Mouse (Mus musculus): ENCODE measurements around the gene Dck.
"Not testable (repeated sequence)": the region's sequence is repeated elsewhere in the genome, so short reads cannot be mapped to it uniquely, and the experiment has no call there.

Gene Dck

GRCm38 (mm10) chr5:88764987-88765481, at the start of gene Dck:
TSS of gene Dck (plus strand) at chr5:88764996.
- DNase-seq (ENCODE audit: low spot score in 2 of 2), result peak; percentile 89 to 93

GRCm38 (mm10) chr5:88716983-88717382, 47.8 kb upstream of the Dck start:
- DNase-seq (ENCODE audit: low spot score in 2 of 2), result no peak

- DNase-seq (ENCODE audit: low spot score in 2 of 2), result peak; percentile 95
Observed at GRCm38 (mm10) chr5:88720116-88721002, 44.4 kb upstream of the Dck start, which contains the start of gene Mob1b. TSS of gene Mob1b (plus strand) at chr5:88720855.

- DNase-seq (ENCODE audit: low spot score in 2 of 2), result no peak
Observed at GRCm38 (mm10) chr5:88721003-88721475, 43.8 kb upstream of the Dck start.

GRCm38 (mm10) chr5:88721565-88722212, 43.1 kb upstream of the Dck start:
- no peak for DNase-seq (ENCODE audit: low spot score in 2 of 2)

- DNase-seq (ENCODE audit: low spot score in 2 of 2), result peak in 1 of 2 experiments; percentile 15
Observed at GRCm38 (mm10) chr5:88722213-88722600, 42.6 kb upstream of the Dck start.

- no peak for DNase-seq (ENCODE audit: low spot score in 2 of 2)
Observed at GRCm38 (mm10) chr5:88724030-88724429, 40.8 kb upstream of the Dck start.

GRCm38 (mm10) chr5:88727593-88728144, 37.1 kb upstream of the Dck start:
- no peak for DNase-seq (ENCODE audit: low spot score in 2 of 2)

GRCm38 (mm10) chr5:88734786-88735185, 30.0 kb upstream of the Dck start:
- DNase-seq (ENCODE audit: low spot score in 2 of 2), result no peak

GRCm38 (mm10) chr5:88741065-88741464, 23.7 kb upstream of the Dck start:
- DNase-seq (ENCODE audit: low spot score in 2 of 2), result not testable (repeated sequence)

GRCm38 (mm10) chr5:88747774-88748173, 17.0 kb upstream of the Dck start:
- no peak for DNase-seq (ENCODE audit: low spot score in 2 of 2)

GRCm38 (mm10) chr5:88753199-88753598, 11.6 kb upstream of the Dck start:
- DNase-seq (ENCODE audit: low spot score in 2 of 2), result no peak

GRCm38 (mm10) chr5:88762611-88763010, 2.2 kb upstream of the Dck start:
- no peak for DNase-seq (ENCODE audit: low spot score in 2 of 2)

GRCm38 (mm10) chr5:88764430-88764986, 288 bp upstream of the Dck start:
- no peak for DNase-seq (ENCODE audit: low spot score in 2 of 2)

GRCm38 (mm10) chr5:88765587-88765986, 791 bp downstream of the Dck start:
- DNase-seq (ENCODE audit: low spot score in 2 of 2), result no peak

GRCm38 (mm10) chr5:88766121-88766520, 1.3 kb downstream of the Dck start:
- DNase-seq (ENCODE audit: low spot score in 2 of 2), result no peak

- DNase-seq (ENCODE audit: low spot score in 2 of 2), result no peak
Observed at GRCm38 (mm10) chr5:88766863-88767262, 2.1 kb downstream of the Dck start.

GRCm38 (mm10) chr5:88768201-88768600, 3.4 kb downstream of the Dck start:
- no peak for DNase-seq (ENCODE audit: low spot score in 2 of 2)

- no peak for DNase-seq (ENCODE audit: low spot score in 2 of 2)
Observed at GRCm38 (mm10) chr5:88782072-88782765, 17.4 kb downstream of the Dck start.

GRCm38 (mm10) chr5:88785059-88785458, 20.3 kb downstream of the Dck start:
- DNase-seq (ENCODE audit: low spot score in 2 of 2), result no peak

GRCm38 (mm10) chr5:88790675-88791074, 25.9 kb downstream of the Dck start:
- DNase-seq (ENCODE audit: low spot score in 2 of 2), result no peak
